Mouse (Mus musculus) heart, postnatal 10 days (tissue): Measurements from ENCODE around the gene Ddn. TPM values are rescaled to one million over a fixed set of nuclear protein-coding genes. Genes with fewer than 3 reads are reported as not detected.

Source experiments
- DNase-seq, 2 experiments: peaks; one replicate each; pipeline ENCODE4 v3.0.0; 2021
- intact Hi-C: fragments of 180-260 bp; cut with DNase I; formaldehyde crosslinking; loops from one replicate; pipeline ENCODE4 v1.15.1; 2025
- total RNA-seq, 2 experiments: library from RNA; stranded (reverse); gene quantifications; 2 replicates each; pipeline ENCODE4 v1.2.3; 2021

The Ddn gene
- total RNA-seq, 2 experiments from 2014 or later, result 0.10 to 0.32 TPM

GRCm38 (mm10) chr15:98802926-98803325 is 6.4 kb downstream of the Ddn start:
- intact Hi-C loops, result loop anchor here (5.0 kb wide), 1 partner anchor 96 kb away; the partner anchor contains the start of gene Ccdc65
- no peak for DNase-seq

GRCm38 (mm10) chr15:98799396-98799795 is 9.9 kb downstream of the Ddn start:
- peak; percentile 84 to 93 for DNase-seq
- intact Hi-C loops, result loop anchor here (1.0 kb wide), 1 partner anchor 135 kb away; no protein-coding TSS in a partner anchor

- intact Hi-C loops, result loop anchor here (1.0 kb wide), 1 partner anchor 135 kb away; no protein-coding TSS in a partner anchor
- DNase-seq, result no peak
Observed at GRCm38 (mm10) chr15:98798903-98799302, 10.4 kb downstream of the Ddn start.

- DNase-seq, result no peak
- intact Hi-C loops, result no loop called here
Observed at GRCm38 (mm10) chr15:98797835-98798492, 11.3 kb downstream of the Ddn start.

- DNase-seq, result peak in 1 of 2 experiments; percentile 52
- intact Hi-C loops, result no loop called here
Observed at GRCm38 (mm10) chr15:98796803-98797595, 12.3 kb downstream of the Ddn start.

- intact Hi-C loops, result no loop called here
- no peak for DNase-seq
Observed at GRCm38 (mm10) chr15:98793141-98793698, 16.1 kb downstream of the Ddn start.

GRCm38 (mm10) chr15:98792233-98793020 is 16.9 kb downstream of the Ddn start:
- intact Hi-C loops, result no loop called here
- DNase-seq, result no peak

GRCm38 (mm10) chr15:98791771-98792170 is 17.5 kb downstream of the Ddn start:
- DNase-seq, result no peak
- intact Hi-C loops, result no loop called here

GRCm38 (mm10) chr15:98791221-98791620 is 18.1 kb downstream of the Ddn start:
- no peak for DNase-seq
- intact Hi-C loops, result no loop called here

- intact Hi-C loops, result no loop called here
- no peak for DNase-seq
Observed at GRCm38 (mm10) chr15:98790761-98791160, 18.5 kb downstream of the Ddn start.

GRCm38 (mm10) chr15:98789661-98790535 is 19.4 kb downstream of the Ddn start, which contains the start of gene Wnt1:
Gene Wnt1, plus strand, starts transcription at chr15:98789857.
- peak; percentile 65 to 79 for DNase-seq
- intact Hi-C loops, result loop anchor here (10.0 kb wide), 1 partner anchor 85 kb away; the partner anchor contains the start of gene Ccdc65

- intact Hi-C loops, result loop anchor here (10.0 kb wide), 1 partner anchor 84 kb away; the partner anchor contains the start of gene Ccdc65
- DNase-seq, result peak in 1 of 2 experiments; percentile 12
Observed at GRCm38 (mm10) chr15:98788972-98789660, 20.2 kb downstream of the Ddn start.

- DNase-seq, result no peak
- intact Hi-C loops, result loop anchor here (10.0 kb wide), 1 partner anchor 83 kb away; the partner anchor contains the start of gene Ccdc65
Observed at GRCm38 (mm10) chr15:98787930-98788329, 21.4 kb downstream of the Ddn start.

- intact Hi-C loops, result loop anchor here (10.0 kb wide), 1 partner anchor 81 kb away; the partner anchor contains the start of gene Ccdc65
- no peak for DNase-seq
Observed at GRCm38 (mm10) chr15:98785744-98786143, 23.5 kb downstream of the Ddn start.

GRCm38 (mm10) chr15:98781166-98781565 is 28.1 kb downstream of the Ddn start:
- intact Hi-C loops, result loop anchor here (10.0 kb wide), 1 partner anchor 76 kb away; the partner anchor contains the start of gene Ccdc65
- DNase-seq, result no peak

GRCm38 (mm10) chr15:98780573-98780972 is 28.7 kb downstream of the Ddn start:
- DNase-seq, result peak; percentile 63 to 68
- intact Hi-C loops, result loop anchor here (10.0 kb wide), 1 partner anchor 76 kb away; the partner anchor contains the start of gene Ccdc65

- intact Hi-C loops, result loop anchor here (10.0 kb wide), 1 partner anchor 75 kb away; the partner anchor contains the start of gene Ccdc65
- peak; percentile 38 to 50 for DNase-seq
Observed at GRCm38 (mm10) chr15:98780075-98780474, 29.2 kb downstream of the Ddn start.

GRCm38 (mm10) chr15:98778806-98779205 is 30.5 kb downstream of the Ddn start:
- intact Hi-C loops, result no loop called here
- DNase-seq, result no peak
